Mouse (Mus musculus): Measurements from ENCODE around the gene Olfr692.
"Not testable (repeated sequence)": the region's sequence is repeated elsewhere in the genome, so short reads cannot be mapped to it uniquely, and the experiment has no call there.

The Olfr692 gene

GRCm38 (mm10) chr7:105367930-105368329 lies at the start of gene Olfr692:
Olfr692 (plus strand) TSS chr7:105368230.
- DNase-seq: no peak

- no peak for DNase-seq
Measured at GRCm38 (mm10) chr7:105325302-105325701, 42.7 kb upstream of the Olfr692 start.

GRCm38 (mm10) chr7:105334004-105334403 lies 34.0 kb upstream of the Olfr692 start, which contains the start of gene Olfr690:
Olfr690 (minus strand) TSS chr7:105334104.
- no peak for DNase-seq

- no peak for DNase-seq
Measured at GRCm38 (mm10) chr7:105342170-105342569, 25.9 kb upstream of the Olfr692 start, which contains the start of gene Olfr691. Olfr691 (minus strand) TSS chr7:105342270.

- DNase-seq: no peak
Measured at GRCm38 (mm10) chr7:105342752-105343151, 25.3 kb upstream of the Olfr692 start.

- not testable (repeated sequence) for DNase-seq
Measured at GRCm38 (mm10) chr7:105356064-105356463, 12.0 kb upstream of the Olfr692 start.

GRCm38 (mm10) chr7:105356487-105356886 lies 11.5 kb upstream of the Olfr692 start:
- DNase-seq: not testable (repeated sequence)

GRCm38 (mm10) chr7:105361713-105362112 lies 6.3 kb upstream of the Olfr692 start:
- DNase-seq: no peak

GRCm38 (mm10) chr7:105367268-105367667 lies 762 bp upstream of the Olfr692 start:
- DNase-seq: no peak

- DNase-seq: no peak
Measured at GRCm38 (mm10) chr7:105368521-105368920, 491 bp downstream of the Olfr692 start.

GRCm38 (mm10) chr7:105372912-105373311 lies 4.9 kb downstream of the Olfr692 start:
- DNase-seq: no peak

- no peak for DNase-seq
Measured at GRCm38 (mm10) chr7:105373509-105373908, 5.5 kb downstream of the Olfr692 start.

GRCm38 (mm10) chr7:105373976-105374375 lies 5.9 kb downstream of the Olfr692 start:
- no peak for DNase-seq

- DNase-seq: no peak
Measured at GRCm38 (mm10) chr7:105374866-105375265, 6.8 kb downstream of the Olfr692 start, which contains the start of gene Gm5901. Gm5901 (plus strand) TSS chr7:105375038.

- no peak for DNase-seq
Measured at GRCm38 (mm10) chr7:105380329-105380728, 12.3 kb downstream of the Olfr692 start.

GRCm38 (mm10) chr7:105387696-105388095 lies 19.7 kb downstream of the Olfr692 start:
- no peak for DNase-seq

GRCm38 (mm10) chr7:105390236-105390635 lies 22.2 kb downstream of the Olfr692 start:
- no peak for DNase-seq

GRCm38 (mm10) chr7:105394606-105395005 lies 26.6 kb downstream of the Olfr692 start:
- no peak for DNase-seq

- DNase-seq: no peak
Measured at GRCm38 (mm10) chr7:105395131-105395820, 27.2 kb downstream of the Olfr692 start.

- DNase-seq: no peak
Measured at GRCm38 (mm10) chr7:105396126-105396525, 28.1 kb downstream of the Olfr692 start.

GRCm38 (mm10) chr7:105399058-105399934 lies 31.3 kb downstream of the Olfr692 start:
- no peak for DNase-seq

- DNase-seq: peak; percentile 100
Measured at GRCm38 (mm10) chr7:105399935-105400624, 32.0 kb downstream of the Olfr692 start, which contains the start of gene Fam160a2. Fam160a2 (minus strand) TSS chr7:105400054.

- no peak for DNase-seq
Measured at GRCm38 (mm10) chr7:105404268-105404667, 36.2 kb downstream of the Olfr692 start, which contains the start of gene Cnga4. Cnga4 (plus strand) TSS chr7:105404568.

All from lung, postnatal 10 days (tissue).